Mouse (Mus musculus) cerebellum, adult 2 months (tissue): ENCODE measurements around the gene Olfr652. TPM values are rescaled to one million over a fixed set of nuclear protein-coding genes. Genes with fewer than 3 reads are reported as not detected.

Experiments
- DNase-seq, 2 experiments: peaks; one replicate each; pipeline ENCODE4 v3.0.0; 2021
- H3K27ac ChIP-seq: fragments of 200-500 bp; 2 replicates; pipeline ENCODE4 v1.5.1; 2012; ENCODE audit warnings: low read length, control low read depth, inconsistent platforms; ENCODE audit not compliant: insufficient read depth
- H3K27me3 ChIP-seq: fragments of 200-500 bp; 2 replicates; pipeline ENCODE4 v1.6.1; 2012; ENCODE audit warnings: inconsistent platforms, mild to moderate bottlenecking, low read length, moderate library complexity; ENCODE audit not compliant: control insufficient read depth, insufficient read depth
- H3K4me1 ChIP-seq: fragments of 200-500 bp; 2 replicates; pipeline ENCODE4 v1.6.1; 2011; ENCODE audit warnings: low read length; ENCODE audit not compliant: control insufficient read depth, insufficient read depth
- H3K4me3 ChIP-seq: fragments of 200-500 bp; replicated peaks from 2 replicates; pipeline ENCODE3; 2011; ENCODE audit warnings: mild to moderate bottlenecking, low read depth, low read length, control low read depth; ENCODE audit not compliant: insufficient read depth
- CTCF ChIP-seq: fragments of 200-500 bp; IDR thresholded peaks from 2 replicates; pipeline ENCODE4 v1.5.1; 2011; ENCODE audit warnings: low read depth, mild to moderate bottlenecking, control low read depth, low read length, moderate library complexity, borderline replicate concordance; ENCODE audit not compliant: insufficient read depth
- POLR2A ChIP-seq: fragments of 200-500 bp; IDR thresholded peaks from 2 replicates; pipeline ENCODE4 v1.6.1; 2011; ENCODE audit warnings: low read length, control low read depth, borderline replicate concordance; ENCODE audit not compliant: insufficient read depth
- WGBS: fragments of 180-500 bp; shearing (Covaris S2); methylation state at CpG from one replicate; pipeline ENCODE4 v1.1.7; 2018; 5-methylcytosine and 5-hydroxymethylcytosine counted together
- polyA plus RNA-seq: library from polyadenylated mRNA; depleted of rRNA; stranded (reverse); fragments of >200 nt; gene quantifications from 2 replicates; pipeline ENCODE4 v1.2.3, GENCODE M21; 2012; rRNA removed

Gene Olfr652
- polyA plus RNA-seq = not detected in 2 replicates

DNA sequence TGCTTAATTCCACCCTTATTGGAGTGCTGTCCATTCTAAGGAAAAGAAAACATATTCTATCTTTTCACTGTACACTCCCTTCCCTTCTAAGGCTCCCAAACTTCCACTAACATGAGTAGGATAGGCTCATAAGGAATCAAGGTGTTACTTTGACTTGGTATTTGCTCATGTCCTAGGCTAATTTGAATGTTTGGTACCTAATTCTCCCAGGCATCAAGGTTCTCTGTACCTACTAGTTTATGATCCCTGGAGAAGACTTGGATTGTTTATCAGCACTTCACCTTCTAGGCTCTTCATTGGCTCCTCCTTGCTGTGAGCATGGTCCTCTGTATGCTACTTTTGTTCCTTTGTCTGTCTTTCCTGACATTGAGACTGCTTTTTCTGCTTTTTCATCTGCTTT, at the start of gene Olfr652:
Gene Olfr652, plus strand, starts transcription at position 301 of the 400 bp plus-strand sequence.
- Histone ChIP-seq H3K27me3 (no peaks in the 10 kb centered on the region), H3K27ac (no peak within 1 kb of the TSS), H3K4me1 (no peaks in the 10 kb centered on the region), H3K4me3 (no peak within 1 kb of the TSS)
- DNase-seq = no peak
- TF ChIP-seq POLR2A = no peak
- no peak for TF ChIP-seq CTCF

DNA sequence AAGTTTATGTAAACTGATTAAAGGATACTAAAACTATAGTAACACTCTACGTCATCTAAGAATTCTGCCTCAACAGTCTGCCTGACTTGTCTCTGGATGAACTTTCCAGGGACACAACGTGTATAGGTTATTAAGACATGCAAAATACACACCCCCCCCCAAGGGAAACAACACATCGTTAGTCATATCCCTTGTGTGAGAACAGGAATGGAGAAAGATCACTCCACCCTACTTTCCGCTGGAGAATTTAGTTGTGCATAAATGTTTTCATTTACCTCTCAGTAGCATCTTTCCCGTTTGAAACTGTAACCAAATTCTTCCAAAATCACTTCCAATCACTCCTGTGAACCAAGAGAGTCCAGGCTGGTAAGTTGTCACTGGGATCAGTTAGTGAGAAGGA, 10.9 kb upstream of the Olfr652 start, which contains the start of gene Olfr651:
Gene Olfr651, plus strand, starts transcription at position 301 of the 400 bp plus-strand sequence.
- H3K4me1 ChIP-seq = no peaks in the 10 kb centered on the region
- DNase-seq = no peak
- H3K4me3 ChIP-seq = no peak within 1 kb of the TSS
- H3K27ac ChIP-seq = no peak within 1 kb of the TSS
- H3K27me3 ChIP-seq = no peaks in the 10 kb centered on the region
- 80% methylated on average over 5 of the region's 5 CpGs for WGBS
- TF ChIP-seq POLR2A (no peak), CTCF (no peak)

DNA sequence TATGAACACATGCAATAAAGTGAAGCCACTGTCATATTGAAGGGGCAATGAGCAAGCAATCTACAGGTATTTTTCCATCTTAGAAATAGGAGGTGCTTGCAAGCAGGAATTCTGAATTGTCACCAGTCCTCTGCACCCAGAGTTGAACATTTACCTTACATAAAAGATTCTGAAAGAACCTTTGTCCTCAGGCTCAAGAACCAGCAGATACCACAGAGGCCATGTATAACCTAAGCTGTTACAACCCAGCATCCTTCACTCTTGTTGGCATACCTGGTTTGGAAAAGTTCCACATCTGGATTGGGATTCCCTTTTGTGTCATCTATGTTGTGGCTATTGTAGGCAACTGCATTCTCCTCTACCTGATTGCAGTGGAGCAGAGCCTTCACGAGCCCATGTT, 8.0 kb upstream of the Olfr652 start:
- no peak for TF ChIP-seq CTCF
- TF ChIP-seq POLR2A = no peak
- H3K27me3 ChIP-seq = no peaks in the 10 kb centered on the region
- DNase-seq = no peak
- H3K27ac ChIP-seq = no peak overlapping the region
- WGBS = 59% methylated on average over 1 of the region's 1 CpGs
- H3K4me3 ChIP-seq = no peak overlapping the region
- no peaks in the 10 kb centered on the region for H3K4me1 ChIP-seq

DNA sequence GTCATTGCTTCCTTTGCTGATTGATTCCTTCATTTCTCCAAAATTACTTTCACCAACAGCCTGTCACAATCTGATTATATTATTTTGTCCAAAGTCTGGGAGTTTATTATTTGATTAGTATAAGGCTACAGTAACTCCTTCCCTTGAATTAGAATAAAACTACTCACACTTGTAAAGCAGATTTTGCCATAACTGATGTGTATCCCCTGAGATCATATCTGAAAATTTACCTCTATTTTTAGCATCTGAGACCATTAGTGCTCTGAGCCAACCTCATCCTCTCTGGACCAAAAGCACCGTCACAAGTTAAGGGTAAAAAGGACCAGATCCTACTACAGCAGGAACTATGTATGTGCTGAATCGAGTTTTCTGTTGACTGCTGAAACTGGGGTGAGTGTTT, 16.3 kb downstream of the Olfr652 start, which contains the start of gene Olfr653:
Gene Olfr653, plus strand, starts transcription at position 301 of the 400 bp plus-strand sequence.
- no peak for DNase-seq
- TF ChIP-seq CTCF = no peak
- TF ChIP-seq POLR2A = no peak
- no peaks in the 10 kb centered on the region for H3K4me1 ChIP-seq
- WGBS = 66% methylated on average over 2 of the region's 2 CpGs
- H3K27ac ChIP-seq = no peak within 1 kb of the TSS
- H3K4me3 ChIP-seq = no peak within 1 kb of the TSS
- H3K27me3 ChIP-seq = no peaks in the 10 kb centered on the region

DNA sequence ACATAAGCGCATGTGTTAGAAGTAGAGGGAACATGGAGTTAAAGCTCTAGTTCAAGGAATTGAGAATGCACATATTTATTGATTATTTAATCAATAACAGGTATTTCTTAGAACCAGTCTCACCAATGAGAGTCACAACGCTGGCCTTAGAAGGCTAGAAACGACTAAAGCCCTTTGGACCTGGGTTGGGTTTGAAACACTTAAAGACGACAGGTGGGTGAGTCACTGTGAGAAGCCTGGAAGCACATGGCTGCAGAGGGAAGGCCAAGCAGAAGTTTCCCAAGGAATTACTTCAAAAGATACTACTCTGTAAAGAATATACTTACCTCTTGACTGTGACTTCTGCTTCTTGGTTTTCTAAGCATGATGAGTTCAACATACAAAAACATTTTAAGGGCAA, 20.1 kb downstream of the Olfr652 start:
- Histone ChIP-seq H3K27me3 (no peaks in the 10 kb centered on the region), H3K4me3 (no peak overlapping the region), H3K4me1 (no peaks in the 10 kb centered on the region), H3K27ac (no peak overlapping the region)
- DNase-seq = no peak
- 92% methylated on average over 4 of the region's 4 CpGs for WGBS
- TF ChIP-seq CTCF = no peak

DNA sequence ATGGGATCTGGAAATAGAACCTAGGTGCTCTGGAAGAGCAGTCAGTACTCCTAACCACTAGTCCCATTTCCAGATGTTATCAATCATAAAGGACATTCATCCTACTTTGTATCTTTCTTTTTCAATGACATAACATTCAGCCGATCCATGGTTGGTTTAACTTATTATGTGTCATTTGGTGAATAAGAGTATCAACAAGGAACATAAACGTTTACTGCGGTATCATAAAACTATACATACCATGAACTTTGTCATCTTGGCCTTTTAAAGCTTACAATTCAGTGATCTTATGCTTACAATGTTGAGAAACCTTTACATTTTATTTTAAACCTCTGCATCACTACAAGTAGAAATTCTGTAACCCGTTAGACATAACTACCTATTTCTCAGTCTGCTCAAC, 20.7 kb downstream of the Olfr652 start:
- H3K27ac ChIP-seq = no peak overlapping the region
- no peak for DNase-seq
- no peak overlapping the region for H3K4me3 ChIP-seq
- WGBS = 87% methylated on average over 4 of the region's 4 CpGs
- H3K4me1 ChIP-seq = no peaks in the 10 kb centered on the region
- no peaks in the 10 kb centered on the region for H3K27me3 ChIP-seq
- TF ChIP-seq POLR2A (no peak), CTCF (no peak)

DNA sequence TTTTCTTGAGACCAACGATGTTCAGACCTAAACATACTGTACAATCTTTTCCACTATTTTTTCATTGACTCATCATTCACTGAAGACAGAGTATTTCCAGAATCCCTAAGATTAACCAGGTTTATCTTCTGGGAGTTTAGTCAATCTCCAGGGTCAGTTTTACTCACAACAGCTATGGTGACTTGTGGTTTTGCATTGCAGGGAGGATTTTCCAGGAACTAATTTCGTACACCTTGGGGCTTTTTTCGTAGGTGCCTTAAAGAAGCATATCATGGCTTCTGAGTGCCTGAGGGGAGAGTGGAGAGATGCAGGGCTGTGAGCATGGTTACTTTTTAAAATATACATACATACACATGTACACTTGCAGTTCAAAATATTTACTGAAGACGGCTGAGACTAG, 26.0 kb downstream of the Olfr652 start, which contains the start of gene Olfr654:
Gene Olfr654, plus strand, starts transcription at position 301 of the 400 bp plus-strand sequence.
- no peaks in the 10 kb centered on the region for H3K27me3 ChIP-seq
- no peak within 1 kb of the TSS for H3K27ac ChIP-seq
- no peak for DNase-seq
- no peaks in the 10 kb centered on the region for H3K4me1 ChIP-seq
- no peak within 1 kb of the TSS for H3K4me3 ChIP-seq
- TF ChIP-seq POLR2A (no peak), CTCF (no peak)
- 87% methylated on average over 4 of the region's 4 CpGs for WGBS

DNA sequence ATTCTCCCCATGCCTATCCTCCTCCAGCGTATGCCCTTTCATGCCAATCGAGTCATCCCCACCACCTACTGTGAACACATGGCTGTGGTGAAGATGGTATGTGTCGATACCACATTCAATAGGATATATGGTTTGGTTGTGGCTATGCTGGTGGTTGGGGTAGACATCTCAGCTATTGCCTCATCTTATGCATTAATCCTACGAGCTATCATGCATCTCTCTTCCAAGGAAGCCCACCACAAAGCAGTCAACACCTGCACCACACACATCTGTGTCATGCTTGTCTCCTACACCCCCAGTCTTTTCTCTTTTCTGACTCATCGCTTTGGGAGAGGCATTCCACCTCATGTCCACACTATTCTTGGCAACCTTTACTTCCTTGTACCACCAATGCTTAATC, 27.6 kb downstream of the Olfr652 start:
- no peaks in the 10 kb centered on the region for H3K27me3 ChIP-seq
- H3K27ac ChIP-seq = no peak overlapping the region
- H3K4me3 ChIP-seq = no peak overlapping the region
- WGBS = 83% methylated on average over 5 of the region's 5 CpGs
- no peaks in the 10 kb centered on the region for H3K4me1 ChIP-seq
- TF ChIP-seq POLR2A = no peak
- TF ChIP-seq CTCF = no peak
- no peak for DNase-seq

DNA sequence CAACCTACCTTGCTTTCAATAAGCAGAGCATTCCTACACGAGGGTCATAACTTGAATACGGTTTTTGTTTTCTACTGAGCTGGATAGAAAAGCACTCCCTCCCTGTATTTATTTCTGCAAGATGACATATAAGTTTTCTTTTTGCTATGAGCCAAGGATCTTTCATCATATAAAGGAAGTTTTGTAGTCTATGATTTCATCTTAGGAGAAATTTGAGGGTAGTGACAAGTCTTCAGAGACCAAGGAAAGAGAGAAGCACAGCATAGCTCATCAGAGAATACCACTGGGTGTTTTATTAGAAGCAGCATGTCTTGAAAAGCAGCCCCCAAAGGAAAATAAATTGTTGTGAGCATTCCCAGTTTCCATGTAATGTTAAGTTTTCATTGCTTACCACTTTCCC, 41.0 kb downstream of the Olfr652 start, which contains the start of gene Olfr655:
Gene Olfr655, minus strand, starts transcription at position 101 of the 400 bp plus-strand sequence.
- H3K4me3 ChIP-seq = no peak within 1 kb of the TSS
- H3K27ac ChIP-seq = no peak within 1 kb of the TSS
- DNase-seq = no peak
- H3K27me3 ChIP-seq = no peaks in the 10 kb centered on the region; the same call in 1 of the 2 replicates
- TF ChIP-seq POLR2A (no peak), CTCF (no peak)
- H3K4me1 ChIP-seq = no peaks in the 10 kb centered on the region
- WGBS = 87% methylated on average over 2 of the region's 2 CpGs
